Mouse (Mus musculus) brain, adult 10 weeks (tissue): ENCODE results near the gene Gm10057. TPM values are rescaled to one million over a fixed set of nuclear protein-coding genes. Genes with fewer than 3 reads are reported as not detected.

ENCODE experiments used
- polyA plus RNA-seq: library from polyadenylated mRNA; stranded (reverse); fragments of 350-450 nt; fragmentation: Illumina TruSeq; extraction: RNeasy Lipid Tissue Mini Kit (QIAGEN cat#74804); gene quantifications from one replicate; pipeline ENCODE4 v1.2.3, GENCODE M21; 2015; ENCODE audit warnings: low read depth, low replicate concordance

The Gm10057 gene
- not detected for polyA plus RNA-seq

DNA sequence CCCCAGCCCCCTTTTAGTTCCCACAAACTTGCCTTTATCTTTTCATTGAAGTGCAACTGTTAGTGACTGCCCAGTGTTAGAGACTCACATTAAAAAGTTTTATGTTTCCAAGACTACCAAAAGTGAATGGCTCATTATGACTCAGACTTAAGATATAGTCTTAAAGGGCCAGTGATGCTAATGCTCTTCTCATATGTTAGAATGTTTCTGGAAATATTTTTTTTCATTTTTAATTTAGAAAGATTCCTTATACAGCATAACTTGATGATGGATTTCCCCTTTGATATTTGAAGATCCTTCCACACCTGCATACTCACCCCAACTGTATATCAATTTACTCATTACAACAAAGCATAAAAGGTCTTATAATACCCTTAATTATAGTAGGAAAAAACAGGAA, at the start of gene Gm10057:
Gm10057 (minus strand) TSS at position 101 of the 400 bp plus-strand sequence.

DNA sequence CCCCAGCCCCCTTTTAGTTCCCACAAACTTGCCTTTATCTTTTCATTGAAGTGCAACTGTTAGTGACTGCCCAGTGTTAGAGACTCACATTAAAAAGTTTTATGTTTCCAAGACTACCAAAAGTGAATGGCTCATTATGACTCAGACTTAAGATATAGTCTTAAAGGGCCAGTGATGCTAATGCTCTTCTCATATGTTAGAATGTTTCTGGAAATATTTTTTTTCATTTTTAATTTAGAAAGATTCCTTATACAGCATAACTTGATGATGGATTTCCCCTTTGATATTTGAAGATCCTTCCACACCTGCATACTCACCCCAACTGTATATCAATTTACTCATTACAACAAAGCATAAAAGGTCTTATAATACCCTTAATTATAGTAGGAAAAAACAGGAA, 21.1 kb downstream of the Gm10057 start, which contains the start of gene 4921511M17Rik:
4921511M17Rik (minus strand) TSS at position 101 of the 400 bp plus-strand sequence.

DNA sequence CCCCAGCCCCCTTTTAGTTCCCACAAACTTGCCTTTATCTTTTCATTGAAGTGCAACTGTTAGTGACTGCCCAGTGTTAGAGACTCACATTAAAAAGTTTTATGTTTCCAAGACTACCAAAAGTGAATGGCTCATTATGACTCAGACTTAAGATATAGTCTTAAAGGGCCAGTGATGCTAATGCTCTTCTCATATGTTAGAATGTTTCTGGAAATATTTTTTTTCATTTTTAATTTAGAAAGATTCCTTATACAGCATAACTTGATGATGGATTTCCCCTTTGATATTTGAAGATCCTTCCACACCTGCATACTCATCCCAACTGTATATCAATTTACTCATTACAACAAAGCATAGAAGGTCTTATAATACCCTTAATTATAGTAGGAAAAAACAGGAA, 42.3 kb downstream of the Gm10057 start, which contains the start of gene Samt1:
Samt1 (minus strand) TSS at position 101 of the 400 bp plus-strand sequence.

Other genes with a start within 250 kb of the Gm10057 start
- 12.1 TPM for gene Spin2c, start 222.8 kb downstream of the Gm10057 start, polyA plus RNA-seq
- not detected for gene Samt1, start 42.4 kb downstream of the Gm10057 start, polyA plus RNA-seq
- gene 4921511M17Rik, start 21.2 kb downstream of the Gm10057 start, polyA plus RNA-seq = not detected
- not detected for gene Gm15140, start 65.6 kb upstream of the Gm10057 start, polyA plus RNA-seq